Mouse (Mus musculus) R1 (cell line): Measurements from ENCODE around the gene Dcun1d4.

Source experiments
- DNase-seq: peaks from one replicate; pipeline ENCODE4 v3.0.0-alpha.2; 2018; ENCODE audit warnings: low read depth, low spot score

The Dcun1d4 gene

DNA sequence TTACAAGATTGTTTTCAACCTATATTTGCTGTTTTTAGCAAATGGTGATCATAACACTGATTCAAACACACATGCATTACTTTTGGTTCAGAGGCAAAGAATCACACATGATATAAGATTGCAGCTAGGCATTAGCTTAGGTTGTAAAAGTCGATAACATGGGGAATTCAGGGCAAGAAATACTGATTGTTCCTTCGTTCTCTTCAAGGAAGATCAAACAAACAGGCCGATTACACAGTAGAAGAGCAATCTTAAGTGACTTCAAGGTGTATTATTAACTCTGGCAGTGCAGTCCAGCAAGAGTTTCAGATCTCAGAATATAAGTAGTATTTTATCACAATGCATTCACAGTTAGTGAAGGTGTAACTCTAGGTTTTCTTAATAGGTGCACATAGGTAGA, 106.3 kb downstream of the Dcun1d4 start:
- no peak for DNase-seq

- peak; percentile 67 for DNase-seq
Measured at GRCm38 (mm10) chr5:73598943-73599695, 118.3 kb downstream of the Dcun1d4 start.

DNA sequence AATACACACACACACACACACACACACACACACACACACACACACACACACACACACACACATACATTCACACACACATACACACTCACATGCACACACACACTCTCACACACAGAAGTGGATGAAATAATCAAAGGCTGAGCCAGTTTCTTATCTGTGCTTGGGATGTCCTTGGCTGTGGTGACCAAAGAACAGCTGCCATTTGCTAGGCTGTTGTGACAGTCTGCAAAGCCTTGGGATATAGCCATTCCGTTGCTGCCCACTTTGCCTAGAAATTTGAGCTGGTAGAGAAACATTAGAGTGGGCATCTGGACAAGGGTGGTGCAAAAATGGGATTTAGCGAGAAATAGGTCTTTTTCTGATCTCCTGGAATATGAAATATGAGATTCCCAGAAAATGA, 119.2 kb downstream of the Dcun1d4 start:
- DNase-seq, result no peak

DNA sequence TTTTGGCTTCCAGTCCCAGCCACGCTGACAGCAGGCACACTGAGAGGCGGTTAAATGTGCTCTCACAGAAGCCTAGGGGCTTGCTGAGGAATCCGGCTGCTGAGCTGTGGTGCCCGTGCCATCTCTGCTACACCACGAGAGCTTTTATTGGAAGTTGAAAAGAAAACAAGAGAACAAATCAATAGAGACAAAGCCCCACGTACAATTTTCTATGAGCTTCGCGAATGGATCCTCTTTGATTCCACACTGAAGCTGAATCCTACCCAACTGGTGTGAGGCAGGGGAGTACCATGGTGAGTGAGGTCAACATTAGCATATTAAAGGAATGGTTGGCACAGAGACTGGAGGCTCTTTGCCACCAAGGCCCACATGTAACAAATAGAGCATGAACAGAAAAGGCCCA, 120.6 kb downstream of the Dcun1d4 start:
- no peak for DNase-seq

DNA sequence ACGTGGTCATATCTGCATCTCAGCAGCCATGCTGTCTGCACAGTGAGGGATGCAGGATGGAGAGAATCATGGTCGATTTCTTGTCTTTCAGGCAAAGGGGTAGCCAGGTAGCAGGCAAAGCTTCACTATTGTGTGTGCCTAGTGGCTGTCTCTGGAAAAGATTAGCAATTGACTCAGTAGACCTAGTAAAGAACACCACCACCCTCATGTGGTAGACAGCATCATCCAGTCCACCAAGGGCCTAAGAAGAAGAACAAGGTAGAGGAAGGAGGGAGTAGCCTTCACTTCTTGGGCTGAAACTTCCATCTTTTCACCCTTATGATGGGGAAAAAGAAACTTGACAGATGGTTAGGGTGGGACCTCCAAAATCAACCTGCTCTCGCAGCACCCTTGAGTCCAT, 122.1 kb downstream of the Dcun1d4 start:
- no peak for DNase-seq

- DNase-seq, result no peak
Measured at GRCm38 (mm10) chr5:73604542-73604941, 123.7 kb downstream of the Dcun1d4 start.

- DNase-seq, result no peak
Measured at GRCm38 (mm10) chr5:73604964-73605363, 124.2 kb downstream of the Dcun1d4 start.
